Mouse (Mus musculus) 3134 (cell line): ENCODE data around the gene Cygb.
"Not testable (repeated sequence)": the region's sequence is repeated elsewhere in the genome, so short reads cannot be mapped to it uniquely, and the experiment has no call there.

Source experiments
- DNase-seq: peaks from one replicate; pipeline ENCODE4 v3.0.0-alpha.2; 2011; ENCODE audit warnings: low spot score; ENCODE audit not compliant: insufficient read length; ENCODE audit errors: extremely low read depth

The Cygb gene

GRCm38 (mm10) chr11:116642681-116643578 lies 11.2 kb downstream of the Cygb start:
- peak; percentile 66 for DNase-seq

GRCm38 (mm10) chr11:116641731-116642130 lies 12.4 kb downstream of the Cygb start:
- no peak for DNase-seq

GRCm38 (mm10) chr11:116641168-116641567 lies 12.9 kb downstream of the Cygb start:
- DNase-seq, result no peak

GRCm38 (mm10) chr11:116636607-116637006 lies 17.5 kb downstream of the Cygb start:
- not testable (repeated sequence) for DNase-seq

- no peak for DNase-seq
Observed at GRCm38 (mm10) chr11:116632962-116633361, 21.2 kb downstream of the Cygb start.

- DNase-seq, result no peak
Observed at GRCm38 (mm10) chr11:116630171-116630965, 23.7 kb downstream of the Cygb start.

- DNase-seq, result no peak
Observed at GRCm38 (mm10) chr11:116629472-116629871, 24.6 kb downstream of the Cygb start.

- peak; percentile 48 for DNase-seq
Observed at GRCm38 (mm10) chr11:116628712-116629111, 25.4 kb downstream of the Cygb start.

GRCm38 (mm10) chr11:116627072-116628020 lies 26.8 kb downstream of the Cygb start:
- peak; percentile 56 for DNase-seq

- DNase-seq, result no peak
Observed at GRCm38 (mm10) chr11:116626299-116627071, 27.6 kb downstream of the Cygb start, which contains the start of gene Rhbdf2. Rhbdf2 (minus strand) TSS chr11:116627019.

GRCm38 (mm10) chr11:116625081-116626000 lies 28.8 kb downstream of the Cygb start:
- peak; percentile 54 for DNase-seq

- peak; percentile 94 for DNase-seq
Observed at GRCm38 (mm10) chr11:116624131-116624832, 29.8 kb downstream of the Cygb start.

- no peak for DNase-seq
Observed at GRCm38 (mm10) chr11:116623281-116624124, 30.6 kb downstream of the Cygb start.

- peak; percentile 98 for DNase-seq
Observed at GRCm38 (mm10) chr11:116621258-116621704, 32.8 kb downstream of the Cygb start.

GRCm38 (mm10) chr11:116620559-116621253 lies 33.4 kb downstream of the Cygb start:
- DNase-seq, result no peak

GRCm38 (mm10) chr11:116620073-116620472 lies 34.0 kb downstream of the Cygb start:
- no peak for DNase-seq
